29 mouse cellular contexts compared by ENCODE assay signal in the genomic region with DNA sequence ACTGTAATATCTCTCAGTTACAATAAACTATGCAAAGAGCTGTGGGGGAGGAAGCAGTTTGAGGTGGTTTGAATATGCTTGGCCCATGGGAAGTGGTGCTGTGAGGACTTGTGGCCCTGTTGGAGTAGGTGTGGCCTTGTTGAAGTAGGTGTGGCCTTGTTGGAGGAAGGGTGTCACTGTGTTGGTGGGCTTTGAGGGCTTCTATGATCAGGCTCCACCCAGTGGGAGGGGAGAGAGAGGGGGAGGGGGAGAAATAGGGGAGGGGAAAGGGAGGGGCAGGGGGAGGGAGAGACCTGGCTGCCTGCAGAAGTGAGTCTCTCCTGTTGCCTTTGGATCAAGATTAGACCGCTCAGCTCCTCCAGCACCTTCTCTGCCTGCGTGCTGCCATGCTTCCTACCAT. TPM values are rescaled to one million over a fixed set of nuclear protein-coding genes. Genes with fewer than 3 reads are reported as not detected.
"Had no signal": no experiment of that assay in that cellular context is flagged by ENCODE, and none has a peak within 500 bp of the region (broad histone marks: within the 10 kb centered on the region; RNA-seq: fewer than 3 reads in every experiment).

No protein-coding gene starts in this region.

- H3K4me3 ChIP-seq: gastrocnemius, adult 2 months; heart, embryonic 13.5 days; heart, embryonic 15.5 days; hindbrain, embryonic 13.5 days; hindbrain, embryonic 15.5 days; kidney, embryonic 15.5 days; limb, embryonic 13.5 days; limb, embryonic 15.5 days; liver, embryonic 12.5 days had no signal

- H3K9me3 ChIP-seq: heart, embryonic 13.5 days; heart, embryonic 15.5 days; hindbrain, embryonic 13.5 days; hindbrain, embryonic 15.5 days; kidney, embryonic 15.5 days; limb, embryonic 13.5 days; limb, embryonic 15.5 days; liver, embryonic 12.5 days had no signal

- H3K36me3 ChIP-seq: heart, embryonic 13.5 days; heart, embryonic 15.5 days; hindbrain, embryonic 13.5 days; hindbrain, embryonic 15.5 days; kidney, embryonic 15.5 days; limb, embryonic 13.5 days; limb, embryonic 15.5 days; liver, embryonic 12.5 days had no signal

- H3K27ac ChIP-seq: gastrocnemius, adult 2 months; heart, embryonic 13.5 days; heart, embryonic 15.5 days; hindbrain, embryonic 13.5 days; hindbrain, embryonic 15.5 days; hindbrain, postnatal 0 days; kidney, embryonic 15.5 days; kidney, postnatal 0 days; limb, embryonic 13.5 days; limb, embryonic 15.5 days; liver, embryonic 12.5 days; liver, embryonic 14.5 days had no signal

- H3K9ac ChIP-seq: heart, embryonic 13.5 days; heart, embryonic 15.5 days; hindbrain, embryonic 13.5 days; hindbrain, embryonic 15.5 days; kidney, embryonic 15.5 days; limb, embryonic 13.5 days; limb, embryonic 15.5 days; liver, embryonic 12.5 days; liver, embryonic 14.5 days had no signal

- DNase-seq: gastrocnemius, adult 2 months; gastrocnemius, postnatal 10 days; gastrocnemius, postnatal 25 days; heart, postnatal 14 days; heart, postnatal 36 days; kidney, adult 11 months; kidney, adult 2 months; kidney, adult 9 months; kidney, postnatal 14 days; kidney, postnatal 36 days; layer of hippocampus, adult 9-11 months; layer of hippocampus, postnatal 36 days; left cerebral cortex, postnatal 4 days had no signal

- H3K4me1 ChIP-seq: heart, embryonic 13.5 days; kidney, embryonic 15.5 days; liver, embryonic 12.5 days had no signal

- H3K27me3 ChIP-seq: heart, embryonic 13.5 days; heart, embryonic 15.5 days; hindbrain, embryonic 13.5 days; hindbrain, embryonic 15.5 days; kidney, embryonic 15.5 days; limb, embryonic 13.5 days; limb, embryonic 15.5 days; liver, embryonic 12.5 days had no signal

RNA-seq across cellular contexts. Expression of gene Mgst2, which starts 58.7 kb away (rescaled TPM):
- total RNA-seq: hindbrain, postnatal 0 days; layer of hippocampus, adult 18-20 months; layer of hippocampus, postnatal 14 days; layer of hippocampus, postnatal 36 days; left cerebral cortex, adult 18-20 months; left cerebral cortex, postnatal 25 days; liver, adult 2 months had no signal
